Mouse (Mus musculus): ENCODE measurements around the gene Abhd2. TPM values are rescaled to one million over a fixed set of nuclear protein-coding genes. Genes with fewer than 3 reads are reported as not detected.

The Abhd2 gene
- polyA plus RNA-seq, 1 experiment from 2014 or later = 11.5 TPM

DNA sequence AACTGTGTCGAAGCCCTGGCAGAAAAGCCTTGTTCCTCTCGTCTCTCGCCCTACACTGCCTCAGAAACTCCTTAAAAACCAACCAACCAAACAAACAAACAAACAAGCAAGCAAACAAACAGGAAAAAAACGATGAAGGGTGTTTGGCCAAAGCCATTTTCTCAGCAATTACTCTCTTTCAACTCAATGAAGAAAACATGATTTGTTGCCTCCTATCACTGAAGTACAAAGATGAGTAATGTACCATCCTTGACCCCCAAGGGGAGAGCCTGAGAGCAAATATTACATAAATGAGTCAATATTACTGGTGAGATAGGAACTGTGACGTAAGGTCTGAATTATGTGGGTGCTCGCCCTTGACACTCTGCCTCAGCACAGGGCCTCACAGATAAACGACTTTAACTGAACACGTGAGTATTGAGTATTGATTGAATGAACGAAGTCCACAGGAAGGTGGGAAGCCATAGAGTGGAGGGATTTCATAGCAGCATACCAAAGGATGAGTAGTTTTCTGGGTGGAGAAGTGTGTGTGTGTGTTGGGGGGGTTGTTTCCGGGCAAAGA lies 13.9 kb upstream of the Abhd2 start:
- Histone ChIP-seq H3K9me3 (ENCODE audit: control insufficient read depth, low read length) (no peaks in the 10 kb centered on the region), H3K36me3 (ENCODE audit: control insufficient read depth, insufficient read depth, low read length) (no peaks in the 10 kb centered on the region), H3K4me3 (ENCODE audit: low read length) (no peak overlapping the region), H3K4me1 (ENCODE audit: control insufficient read depth, insufficient read depth, low read length) (peaks cover 26% of the 10 kb centered on the region), H3K27ac (ENCODE audit: low read length) (peak overlapping the region; percentile 69), H3K4me2 (ENCODE audit: low read depth, low read length) (no peak overlapping the region), H3K27me3 (replicated peaks; ENCODE audit: control insufficient read depth, insufficient read depth, low read length) (no peaks in the 10 kb centered on the region), H3K9ac (ENCODE audit: low read depth, low read length) (no peak overlapping the region)
- 65% methylated on average over 10 of the region's 10 CpGs for WGBS
- peak; percentile 76 for ATAC-seq

DNA sequence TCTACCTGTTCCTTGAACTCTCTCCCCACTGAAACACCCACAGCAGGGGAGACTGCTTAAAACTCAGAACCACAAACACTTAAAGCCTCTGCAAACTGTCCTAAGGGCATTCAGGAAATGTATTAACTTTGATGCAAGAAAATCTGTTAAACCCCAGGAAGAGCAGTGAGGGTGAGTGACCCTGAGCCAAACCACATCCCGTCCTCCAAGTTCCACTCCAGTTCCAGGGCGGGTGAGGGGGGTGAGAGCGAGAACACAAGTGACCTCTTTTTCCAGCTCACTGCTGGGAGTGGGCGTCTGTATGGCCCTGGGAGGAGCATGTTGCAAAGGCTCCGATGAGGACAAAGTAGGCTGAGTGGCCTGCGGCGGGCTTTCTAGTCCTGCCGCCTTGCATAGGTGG lies 10.5 kb upstream of the Abhd2 start:
- Histone ChIP-seq H3K9me3 (ENCODE audit: control insufficient read depth, low read length) (no peaks in the 10 kb centered on the region), H3K27ac (ENCODE audit: low read length) (no peak overlapping the region)
- 71% methylated on average over 8 of the region's 8 CpGs for WGBS

GRCm38 (mm10) chr7:79263776-79264175 lies 9.2 kb upstream of the Abhd2 start:
- ATAC-seq = no peak

More for the DNA sequence above, 10.5 kb upstream of the Abhd2 start:
- H3K9ac ChIP-seq (ENCODE audit: low read depth, low read length) = no peak overlapping the region
- H3K36me3 ChIP-seq (ENCODE audit: control insufficient read depth, insufficient read depth, low read length) = no peaks in the 10 kb centered on the region
- H3K4me3 ChIP-seq (ENCODE audit: low read length) = no peak overlapping the region
- no peak overlapping the region for H3K4me2 ChIP-seq (ENCODE audit: low read depth, low read length)
- peaks cover 22% of the 10 kb centered on the region for H3K4me1 ChIP-seq (ENCODE audit: control insufficient read depth, insufficient read depth, low read length)
- no peaks in the 10 kb centered on the region for H3K27me3 ChIP-seq (replicated peaks; ENCODE audit: control insufficient read depth, insufficient read depth, low read length)
- ATAC-seq = no peak

DNA sequence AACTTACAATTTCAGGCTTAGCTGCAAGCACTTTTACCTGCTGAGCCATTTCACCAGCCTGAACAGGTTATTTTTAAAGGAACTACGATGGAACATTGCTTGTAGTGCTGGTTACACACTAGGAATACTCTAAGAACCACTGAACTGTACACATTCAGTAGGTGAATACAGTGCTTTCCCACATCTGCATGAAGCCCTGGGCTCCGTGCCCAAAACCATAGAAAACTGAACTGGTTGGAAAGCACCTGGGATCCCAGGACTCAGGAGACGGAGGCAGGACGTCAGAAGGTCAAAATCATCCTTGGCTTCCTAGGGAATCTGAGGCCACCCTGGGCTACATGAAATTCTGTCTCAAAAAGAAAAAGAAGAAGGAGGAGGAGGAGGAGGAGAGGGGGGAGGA lies 6.8 kb upstream of the Abhd2 start:
- no peak overlapping the region for H3K4me3 ChIP-seq (ENCODE audit: low read length)
- no peak overlapping the region for H3K27ac ChIP-seq (ENCODE audit: low read length)
- ATAC-seq = no peak
- H3K4me2 ChIP-seq (ENCODE audit: low read depth, low read length) = no peak overlapping the region
- WGBS = 72% methylated on average over 4 of the region's 4 CpGs
- H3K36me3 ChIP-seq (ENCODE audit: control insufficient read depth, insufficient read depth, low read length) = no peaks in the 10 kb centered on the region
- H3K9me3 ChIP-seq (ENCODE audit: control insufficient read depth, low read length) = no peaks in the 10 kb centered on the region
- H3K9ac ChIP-seq (ENCODE audit: low read depth, low read length) = no peak overlapping the region
- peaks cover 21% of the 10 kb centered on the region for H3K4me1 ChIP-seq (ENCODE audit: control insufficient read depth, insufficient read depth, low read length)
- H3K27me3 ChIP-seq (replicated peaks; ENCODE audit: control insufficient read depth, insufficient read depth, low read length) = no peaks in the 10 kb centered on the region

More at GRCm38 (mm10) chr7:79263776-79264175, 9.2 kb upstream of the Abhd2 start:
- Histone ChIP-seq H3K36me3 (ENCODE audit: control insufficient read depth, insufficient read depth, low read length) (no peaks in the 10 kb centered on the region), H3K4me1 (ENCODE audit: control insufficient read depth, insufficient read depth, low read length) (peaks cover 18% of the 10 kb centered on the region), H3K27ac (ENCODE audit: low read length) (no peak overlapping the region), H3K9me3 (ENCODE audit: control insufficient read depth, low read length) (no peaks in the 10 kb centered on the region), H3K4me3 (ENCODE audit: low read length) (no peak overlapping the region), H3K27me3 (replicated peaks; ENCODE audit: control insufficient read depth, insufficient read depth, low read length) (no peaks in the 10 kb centered on the region), H3K9ac (ENCODE audit: low read depth, low read length) (no peak overlapping the region), H3K4me2 (ENCODE audit: low read depth, low read length) (no peak overlapping the region)
- 85% methylated on average over 3 of the region's 3 CpGs for WGBS

DNA sequence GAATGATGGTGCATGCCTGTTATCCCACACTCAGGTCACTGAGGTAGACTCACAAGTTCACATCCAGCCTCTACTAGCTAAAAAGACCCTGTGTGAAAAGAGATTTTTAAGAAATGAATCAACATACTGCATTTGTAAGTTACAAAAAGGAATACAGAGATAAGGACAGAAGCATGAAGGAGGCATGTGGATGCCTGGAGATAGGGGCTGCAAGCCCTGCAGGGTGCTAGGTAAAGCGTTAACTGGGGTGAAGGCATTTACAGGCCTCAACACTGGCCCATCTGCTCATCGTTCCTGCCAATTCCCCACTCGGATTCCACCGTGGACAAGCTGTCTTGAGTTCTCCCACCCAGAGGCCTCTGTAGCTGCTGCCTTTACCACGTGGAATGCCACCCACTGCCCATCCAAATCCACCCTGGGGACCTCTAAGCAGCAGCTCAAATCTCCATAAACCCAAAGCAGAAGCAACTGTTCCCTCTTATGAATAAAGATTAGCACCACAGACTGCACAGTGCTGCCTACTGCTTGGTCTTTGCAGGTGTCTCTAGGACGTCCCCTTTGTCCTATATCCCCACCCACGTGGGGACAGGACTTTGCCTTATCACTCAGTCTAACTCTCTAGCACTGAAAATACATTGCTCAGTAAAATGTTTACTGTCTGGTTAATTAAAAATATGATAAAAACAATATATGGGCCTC lies 5.2 kb upstream of the Abhd2 start:
- peak overlapping the region; percentile 45 for H3K27ac ChIP-seq (ENCODE audit: low read length)
- H3K4me2 ChIP-seq (ENCODE audit: low read depth, low read length) = no peak overlapping the region
- no peaks in the 10 kb centered on the region for H3K9me3 ChIP-seq (ENCODE audit: control insufficient read depth, low read length)
- H3K4me3 ChIP-seq (ENCODE audit: low read length) = no peak overlapping the region
- 50% methylated on average over 7 of the region's 7 CpGs for WGBS
- H3K27me3 ChIP-seq (replicated peaks; ENCODE audit: control insufficient read depth, insufficient read depth, low read length) = no peaks in the 10 kb centered on the region
- no peak overlapping the region for H3K9ac ChIP-seq (ENCODE audit: low read depth, low read length)
- H3K36me3 ChIP-seq (ENCODE audit: control insufficient read depth, insufficient read depth, low read length) = no peaks in the 10 kb centered on the region
- H3K4me1 ChIP-seq (ENCODE audit: control insufficient read depth, insufficient read depth, low read length) = peaks cover 21% of the 10 kb centered on the region
- ATAC-seq = no peak

GRCm38 (mm10) chr7:79268897-79269296 lies 4.1 kb upstream of the Abhd2 start:
- peak overlapping the region; percentile 69 for H3K27ac ChIP-seq (ENCODE audit: low read length)
- no peaks in the 10 kb centered on the region for H3K9me3 ChIP-seq (ENCODE audit: control insufficient read depth, low read length)
- H3K4me3 ChIP-seq (ENCODE audit: low read length) = no peak overlapping the region
- no peaks in the 10 kb centered on the region for H3K27me3 ChIP-seq (replicated peaks; ENCODE audit: control insufficient read depth, insufficient read depth, low read length)
- WGBS = 91% methylated on average over 8 of the region's 8 CpGs
- no peak overlapping the region for H3K4me2 ChIP-seq (ENCODE audit: low read depth, low read length)
- H3K9ac ChIP-seq (ENCODE audit: low read depth, low read length) = no peak overlapping the region
- no peaks in the 10 kb centered on the region for H3K36me3 ChIP-seq (ENCODE audit: control insufficient read depth, insufficient read depth, low read length)
- H3K4me1 ChIP-seq (ENCODE audit: control insufficient read depth, insufficient read depth, low read length) = peaks cover 22% of the 10 kb centered on the region
- ATAC-seq = no peak

- Histone ChIP-seq H3K27me3 (replicated peaks; ENCODE audit: control insufficient read depth, insufficient read depth, low read length) (no peaks in the 10 kb centered on the region), H3K36me3 (ENCODE audit: control insufficient read depth, insufficient read depth, low read length) (no peaks in the 10 kb centered on the region), H3K4me1 (ENCODE audit: control insufficient read depth, insufficient read depth, low read length) (peaks cover 28% of the 10 kb centered on the region), H3K4me3 (ENCODE audit: low read length) (no peak overlapping the region), H3K9me3 (ENCODE audit: control insufficient read depth, low read length) (no peaks in the 10 kb centered on the region), H3K9ac (ENCODE audit: low read depth, low read length) (no peak overlapping the region), H3K27ac (ENCODE audit: low read length) (peak overlapping the region; percentile 69), H3K4me2 (ENCODE audit: low read depth, low read length) (no peak overlapping the region)
- 30% methylated on average over 8 of the region's 8 CpGs for WGBS
- ATAC-seq = peak; percentile 6; the same call in 1 of the 2 replicates
These were observed 3.6 kb upstream of the Abhd2 start for GRCm38 (mm10) chr7:79269411-79269810.

GRCm38 (mm10) chr7:79269866-79270265 lies 3.1 kb upstream of the Abhd2 start:
- Histone ChIP-seq H3K27ac (ENCODE audit: low read length) (peak overlapping the region; percentile 69), H3K36me3 (ENCODE audit: control insufficient read depth, insufficient read depth, low read length) (no peaks in the 10 kb centered on the region), H3K4me2 (ENCODE audit: low read depth, low read length) (no peak overlapping the region), H3K9ac (ENCODE audit: low read depth, low read length) (no peak overlapping the region), H3K27me3 (replicated peaks; ENCODE audit: control insufficient read depth, insufficient read depth, low read length) (no peaks in the 10 kb centered on the region), H3K9me3 (ENCODE audit: control insufficient read depth, low read length) (no peaks in the 10 kb centered on the region), H3K4me3 (ENCODE audit: low read length) (no peak overlapping the region), H3K4me1 (ENCODE audit: control insufficient read depth, insufficient read depth, low read length) (peaks cover 32% of the 10 kb centered on the region)
- WGBS = 24% methylated on average over 1 of the region's 1 CpGs
- no peak for ATAC-seq

GRCm38 (mm10) chr7:79270961-79271387 lies 2.0 kb upstream of the Abhd2 start:
- Histone ChIP-seq H3K27ac (ENCODE audit: low read length) (peak overlapping the region; percentile 93; the same call in 1 of the 2 replicates), H3K36me3 (ENCODE audit: control insufficient read depth, insufficient read depth, low read length) (no peaks in the 10 kb centered on the region), H3K4me3 (ENCODE audit: low read length) (no peak overlapping the region), H3K9me3 (ENCODE audit: control insufficient read depth, low read length) (no peaks in the 10 kb centered on the region), H3K4me2 (ENCODE audit: low read depth, low read length) (no peak overlapping the region), H3K27me3 (replicated peaks; ENCODE audit: control insufficient read depth, insufficient read depth, low read length) (no peaks in the 10 kb centered on the region), H3K9ac (ENCODE audit: low read depth, low read length) (no peak overlapping the region), H3K4me1 (ENCODE audit: control insufficient read depth, insufficient read depth, low read length) (peaks cover 36% of the 10 kb centered on the region)
- no peak for ATAC-seq
- 72% methylated on average over 9 of the region's 9 CpGs for WGBS
